Mouse (Mus musculus) bone marrow, adult 2 months (tissue): ENCODE measurements around the gene Hsf5. TPM values are rescaled to one million over a fixed set of nuclear protein-coding genes. Genes with fewer than 3 reads are reported as not detected.

Experiments used
- H3K27ac ChIP-seq: fragments of 200-500 bp; 2 replicates; pipeline ENCODE4 v1.5.1; 2012; ENCODE audit warnings: low read depth, mild to moderate bottlenecking, control low read depth, inconsistent platforms, low read length; ENCODE audit not compliant: control insufficient read depth, poor library complexity, insufficient read depth
- H3K4me1 ChIP-seq: fragments of 200-500 bp; 2 replicates; pipeline ENCODE4 v1.6.1; 2011; ENCODE audit warnings: low read length; ENCODE audit not compliant: control insufficient read depth, insufficient read depth
- H3K4me3 ChIP-seq: fragments of 200-500 bp; replicated peaks from 2 replicates; pipeline ENCODE3; 2011; ENCODE audit warnings: mild to moderate bottlenecking, low read depth, low read length, control low read depth; ENCODE audit not compliant: control insufficient read depth
- CTCF ChIP-seq: fragments of 200-500 bp; IDR thresholded peaks from 2 replicates; pipeline ENCODE4 v1.5.1; 2011; ENCODE audit warnings: low read length, control low read depth; ENCODE audit not compliant: control insufficient read depth, insufficient read depth
- POLR2A ChIP-seq: fragments of 200-500 bp; IDR thresholded peaks from 2 replicates; pipeline ENCODE4 v1.6.1; 2011; ENCODE audit warnings: low read depth, mild to moderate bottlenecking, control low read depth, low read length, borderline replicate concordance; ENCODE audit not compliant: control insufficient read depth
- WGBS: fragments of 180-500 bp; shearing (Covaris S2); methylation state at CpG from one replicate; pipeline ENCODE4 v1.1.7; 2018; 5-methylcytosine and 5-hydroxymethylcytosine counted together
- polyA plus RNA-seq: library from polyadenylated mRNA; stranded (reverse); fragments of >200 nt; gene quantifications from 2 replicates; pipeline ENCODE4 v1.2.4, GENCODE M21; 2011; ENCODE audit warnings: low replicate concordance; ENCODE audit not compliant: missing spikeins, insufficient read depth, insufficient read length

The Hsf5 gene
- polyA plus RNA-seq, 1 experiment: not detected

DNA sequence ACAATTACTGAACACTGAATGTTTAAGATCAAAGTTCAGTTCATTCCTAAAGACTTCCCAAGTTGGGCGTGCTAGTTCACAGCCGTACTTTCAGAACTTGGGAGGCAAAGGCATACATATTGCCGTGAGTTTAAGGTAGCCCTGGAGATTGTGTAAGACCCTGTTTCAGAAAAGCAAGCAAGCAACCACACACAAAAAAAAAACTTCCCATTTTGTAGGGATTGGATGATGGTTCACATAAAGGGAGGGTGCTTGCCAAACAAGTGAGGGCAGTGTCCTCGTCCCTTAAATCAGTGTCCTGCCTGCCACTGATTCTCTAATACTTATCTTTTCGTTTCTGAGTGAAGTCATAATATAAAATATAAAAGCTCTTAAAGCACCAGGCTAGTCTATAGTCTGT is 37.7 kb downstream of the Hsf5 start:
- 29% methylated on average over 5 of the region's 5 CpGs for WGBS
- TF ChIP-seq CTCF (no peak), POLR2A (no peak)
- no peak overlapping the region for H3K4me3 ChIP-seq
- H3K27ac ChIP-seq: no peak overlapping the region
- H3K4me1 ChIP-seq: no peaks in the 10 kb centered on the region

DNA sequence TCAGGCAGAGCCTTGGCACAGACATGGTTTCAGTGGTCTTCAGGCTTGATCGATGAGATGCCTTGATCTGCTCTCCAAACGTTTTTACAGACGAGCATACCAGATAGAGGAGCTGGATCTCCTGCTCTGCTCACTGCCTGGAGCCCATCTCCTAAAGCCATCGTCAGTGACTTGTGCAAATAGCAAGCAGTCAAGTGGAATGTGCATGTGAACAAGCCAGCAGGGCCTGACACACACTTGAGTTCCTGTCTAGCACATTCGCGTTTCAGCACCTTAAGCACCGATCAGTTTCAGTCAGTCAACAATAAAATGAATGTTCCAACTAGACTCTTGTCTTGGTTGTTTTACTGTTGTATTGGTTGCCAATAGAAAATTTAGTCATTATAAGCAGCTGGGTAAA is 42.3 kb downstream of the Hsf5 start:
- no peak overlapping the region for H3K27ac ChIP-seq
- TF ChIP-seq POLR2A (no peak), CTCF (no peak)
- no peaks in the 10 kb centered on the region for H3K4me1 ChIP-seq
- WGBS: 78% methylated on average over 7 of the region's 7 CpGs
- H3K4me3 ChIP-seq: no peak overlapping the region

DNA sequence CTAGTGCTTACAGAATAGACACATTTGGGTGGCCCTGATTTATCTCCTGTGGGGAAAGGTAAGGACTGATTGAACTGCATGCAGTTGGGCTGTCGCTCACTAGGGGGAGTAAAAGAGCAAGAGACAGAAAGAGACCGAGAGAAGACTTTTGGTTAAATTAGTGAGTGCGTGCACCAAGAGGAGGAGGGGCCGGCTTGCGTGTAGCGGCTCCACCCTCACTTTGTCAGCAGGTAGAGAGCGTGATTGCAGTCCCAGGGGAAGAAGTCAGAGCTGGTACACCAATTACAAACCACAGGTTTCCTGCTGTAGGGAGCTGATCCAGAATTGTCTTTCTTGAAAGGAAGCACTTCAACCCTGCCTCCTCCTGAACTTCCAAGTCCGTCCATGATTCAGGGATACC is 45.4 kb downstream of the Hsf5 start, which contains the start of gene Rnf43:
TSS of gene Rnf43 (plus strand) at position 316 of the 400 bp plus-strand sequence.
- Histone ChIP-seq H3K4me1 (no peaks in the 10 kb centered on the region), H3K4me3 (peak within 1 kb of the TSS; percentile 16), H3K27ac (no peak within 1 kb of the TSS)
- TF ChIP-seq CTCF (no peak; the same call in 1 of the 2 replicates), POLR2A (no peak)
- under 1% methylated on average over 8 of the region's 8 CpGs for WGBS

DNA sequence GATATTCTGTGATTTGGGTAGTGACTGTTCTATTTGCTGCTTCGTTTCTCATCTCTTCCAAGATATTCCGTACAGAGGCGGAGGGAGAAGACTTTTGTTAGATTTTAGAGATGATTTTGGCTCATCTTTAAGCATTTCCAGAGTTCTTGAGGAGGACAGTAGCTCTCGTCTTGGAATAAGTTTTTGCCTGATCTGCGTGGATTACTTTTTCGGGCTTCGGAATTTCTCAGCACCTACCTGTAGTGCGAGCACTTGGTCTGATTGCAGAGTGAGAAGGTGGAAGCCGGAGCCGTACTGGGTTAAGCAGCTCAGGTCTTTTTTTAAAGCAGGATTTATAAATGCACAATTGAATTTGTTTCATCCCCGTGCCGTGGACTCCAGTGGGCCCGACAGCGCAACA is 45.9 kb downstream of the Hsf5 start:
- TF ChIP-seq POLR2A (no peak), CTCF (no peak)
- 18% methylated on average over 14 of the region's 14 CpGs for WGBS
- Histone ChIP-seq H3K4me3 (peak overlapping the region; percentile 11), H3K27ac (no peak overlapping the region), H3K4me1 (no peaks in the 10 kb centered on the region)

DNA sequence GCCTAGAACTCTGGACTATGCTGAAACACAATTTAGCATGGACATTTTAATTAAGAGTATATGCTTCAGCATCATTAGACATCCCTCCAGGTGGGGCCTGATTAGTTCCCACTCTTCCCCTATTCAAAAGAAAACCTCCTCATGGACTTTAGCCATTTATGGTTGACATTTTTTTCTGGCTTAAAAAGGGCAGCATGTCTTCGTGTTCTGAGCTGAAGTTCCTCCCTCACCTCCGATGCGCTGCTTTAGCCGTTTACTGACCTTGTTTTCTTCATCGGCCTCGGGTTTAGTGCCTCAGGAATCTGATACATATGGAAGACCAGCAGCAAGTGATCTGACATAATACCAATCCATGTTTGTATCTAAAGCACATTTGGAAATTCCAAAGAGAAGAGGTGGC is 47.0 kb downstream of the Hsf5 start:
- H3K4me1 ChIP-seq: no peaks in the 10 kb centered on the region
- 82% methylated on average over 6 of the region's 6 CpGs for WGBS
- no peak overlapping the region for H3K27ac ChIP-seq
- TF ChIP-seq CTCF (no peak), POLR2A (no peak)
- no peak overlapping the region for H3K4me3 ChIP-seq

DNA sequence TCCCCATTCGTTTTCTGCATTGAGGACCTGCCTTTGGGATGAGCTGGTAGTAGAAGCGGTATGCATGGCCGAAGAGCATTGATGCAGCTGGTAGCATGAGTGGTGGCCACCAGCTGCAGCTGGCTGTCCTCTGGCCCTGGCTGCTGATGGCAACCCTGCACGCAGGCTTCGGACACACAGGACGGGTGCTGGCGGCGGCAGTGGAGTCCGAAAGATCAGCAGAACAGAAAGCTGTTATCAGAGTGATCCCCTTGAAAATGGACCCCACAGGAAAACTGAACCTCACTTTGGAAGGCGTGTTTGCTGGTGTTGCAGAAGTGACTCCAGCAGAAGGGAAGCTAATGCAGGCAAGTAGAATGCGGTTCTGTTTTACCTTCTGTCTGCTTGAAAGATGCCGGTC is 47.6 kb downstream of the Hsf5 start:
- no peak for TF ChIP-seq CTCF
- no peak for TF ChIP-seq POLR2A
- no peaks in the 10 kb centered on the region for H3K4me1 ChIP-seq
- H3K27ac ChIP-seq: no peak overlapping the region
- H3K4me3 ChIP-seq: peak overlapping the region; percentile 0
- 82% methylated on average over 12 of the region's 12 CpGs for WGBS

DNA sequence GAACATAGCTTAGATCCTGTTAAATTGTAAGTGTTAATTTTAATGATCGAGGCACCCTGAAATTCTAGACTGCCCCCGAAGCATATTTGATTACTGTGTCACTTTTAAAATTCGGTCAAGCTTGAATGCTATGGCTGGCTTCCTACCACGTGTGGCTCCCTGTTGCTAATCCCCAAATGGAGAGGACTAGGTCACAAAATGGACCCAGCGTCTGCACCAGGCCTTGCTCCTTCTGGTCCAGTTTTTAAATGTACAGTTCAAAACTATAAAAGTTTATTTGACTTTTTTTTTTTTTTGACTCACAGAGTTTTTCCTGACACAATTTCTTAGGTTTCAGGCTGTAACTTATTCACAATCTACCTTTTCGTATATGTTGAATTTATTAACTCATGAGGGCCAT is 48.3 kb downstream of the Hsf5 start:
- 75% methylated on average over 6 of the region's 6 CpGs for WGBS
- Histone ChIP-seq H3K27ac (no peak overlapping the region), H3K4me3 (no peak overlapping the region), H3K4me1 (no peaks in the 10 kb centered on the region)
- no peak for TF ChIP-seq CTCF

DNA sequence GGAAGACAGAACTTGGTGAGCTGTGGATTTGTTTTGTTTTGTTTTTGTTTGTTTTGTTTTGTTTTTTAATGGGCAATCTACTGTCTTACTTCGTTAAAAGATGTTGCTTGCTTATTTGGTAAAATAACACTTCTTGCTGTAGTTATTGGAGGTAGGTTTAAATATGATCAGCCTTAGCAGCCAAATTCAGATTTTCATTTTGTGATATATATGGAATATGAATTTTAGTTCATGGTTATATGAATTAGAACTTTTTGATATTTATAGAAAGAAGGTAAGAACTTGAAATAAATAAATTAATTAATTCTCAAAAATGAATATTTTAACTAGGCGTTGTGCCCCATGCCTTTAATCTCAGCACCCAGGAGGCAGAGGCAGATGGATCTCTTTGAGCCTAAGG is 48.7 kb downstream of the Hsf5 start:
- H3K27ac ChIP-seq: no peak overlapping the region
- H3K4me3 ChIP-seq: no peak overlapping the region
- TF ChIP-seq POLR2A: no peak
- TF ChIP-seq CTCF: no peak
- no peaks in the 10 kb centered on the region for H3K4me1 ChIP-seq
- WGBS: 85% methylated on average over 2 of the region's 2 CpGs

DNA sequence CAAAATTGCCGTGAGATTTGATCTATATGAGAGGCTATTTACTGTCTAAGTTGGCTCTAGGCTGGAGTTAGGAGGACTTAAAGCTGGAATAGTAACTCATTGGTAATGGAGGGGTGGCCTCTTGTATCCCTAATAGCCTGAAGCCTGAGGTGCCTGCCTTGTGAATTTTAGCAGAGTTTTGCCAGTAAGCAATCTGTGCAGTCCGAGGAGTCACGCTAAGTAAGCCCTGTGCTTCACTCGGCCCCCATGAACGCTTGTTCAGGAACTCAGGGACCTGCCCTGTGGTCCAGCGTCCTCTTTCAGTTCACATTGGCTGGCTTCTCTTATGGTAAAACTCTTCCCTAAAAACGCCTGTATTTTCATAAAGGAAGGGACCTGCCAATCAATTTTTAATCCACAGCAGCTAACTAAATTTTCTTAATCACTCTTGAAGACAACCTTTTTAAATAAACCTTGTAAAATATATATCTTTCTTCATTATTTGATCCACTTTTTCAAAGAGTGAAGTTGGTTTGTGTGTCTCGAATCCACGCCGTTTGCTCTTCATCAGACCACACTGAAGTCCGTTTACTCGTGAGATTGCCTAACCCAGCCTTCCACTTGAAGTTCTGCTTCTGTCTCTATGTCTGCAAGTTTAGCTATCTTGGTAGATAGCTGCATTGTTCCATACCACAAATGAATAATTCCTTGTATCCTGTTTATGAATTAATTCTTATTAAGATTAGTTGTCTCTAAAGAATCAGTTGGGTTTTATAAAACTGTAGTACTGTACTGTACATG is 49.5 kb downstream of the Hsf5 start:
- 38% methylated on average over 12 of the region's 12 CpGs for WGBS
- no peaks in the 10 kb centered on the region for H3K4me1 ChIP-seq
- TF ChIP-seq CTCF (no peak), POLR2A (no peak)
- H3K27ac ChIP-seq: peak overlapping the region; percentile 36
- no peak overlapping the region for H3K4me3 ChIP-seq
